Mouse (Mus musculus): ENCODE results near the gene Phldb2.

Phldb2 gene

DNA sequence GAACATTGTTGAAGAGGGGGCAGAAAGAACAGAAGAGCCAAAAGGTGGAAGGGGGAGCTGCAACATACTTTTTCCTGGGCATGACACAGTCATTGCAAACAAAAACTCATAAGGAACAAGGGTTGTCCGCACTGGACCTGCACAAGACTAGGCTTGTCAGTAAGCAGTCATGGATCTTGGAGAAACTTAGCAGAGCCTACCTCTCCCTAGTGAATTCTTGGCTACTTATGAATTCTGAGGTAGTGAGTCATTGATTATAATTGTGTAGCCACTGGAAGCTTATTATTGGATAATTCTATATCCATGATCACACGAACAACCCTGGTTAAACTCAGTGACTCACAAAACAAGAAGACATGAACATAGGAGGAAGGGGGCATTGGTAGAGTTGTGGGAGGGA lies 7.1 kb downstream of the Phldb2 start:
- DNase-seq (ENCODE audit: low spot score) = no peak

DNA sequence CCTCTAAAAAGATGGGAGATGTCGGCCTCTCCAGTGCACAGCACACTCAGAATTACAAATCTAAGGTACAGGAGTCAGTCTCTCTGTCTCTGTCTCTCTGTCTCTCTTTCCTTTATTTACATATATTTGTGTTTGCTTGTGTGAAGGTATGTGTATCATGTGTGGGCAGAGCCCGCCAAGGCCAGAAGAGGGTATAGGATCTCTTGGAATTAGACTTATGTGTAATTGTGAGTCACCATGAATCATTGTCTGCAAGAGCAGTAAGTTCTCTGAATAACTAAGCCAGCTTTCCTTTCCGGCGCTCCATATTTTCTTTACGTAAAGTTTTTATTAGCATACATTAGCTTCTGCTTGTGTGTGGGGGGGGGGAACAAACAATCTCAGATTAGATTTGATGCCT lies 7.7 kb downstream of the Phldb2 start:
- no peak for DNase-seq (ENCODE audit: low spot score)

DNA sequence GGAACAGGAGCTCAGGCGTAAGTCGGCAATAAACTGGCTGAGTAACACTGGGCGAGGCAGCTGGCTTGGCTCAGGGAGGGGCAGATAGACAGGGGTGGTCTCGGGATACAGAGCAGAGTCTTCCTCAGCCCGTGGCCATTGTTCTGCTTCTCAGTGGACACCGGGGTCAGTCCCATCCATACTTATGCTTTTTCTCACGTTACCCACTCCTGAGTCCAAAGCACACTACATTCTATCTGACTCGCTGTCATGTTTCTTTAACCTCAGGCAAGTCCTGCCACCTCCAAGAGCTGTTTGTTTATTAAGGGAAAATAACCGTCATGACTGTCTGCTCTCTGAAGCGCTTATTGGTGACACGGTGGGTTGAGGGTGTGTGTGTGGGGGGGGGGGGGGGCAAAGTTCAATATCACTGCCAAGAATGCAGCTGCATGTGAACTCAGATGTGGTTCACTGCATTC lies 8.2 kb downstream of the Phldb2 start:
- DNase-seq (ENCODE audit: low spot score) = no peak

DNA sequence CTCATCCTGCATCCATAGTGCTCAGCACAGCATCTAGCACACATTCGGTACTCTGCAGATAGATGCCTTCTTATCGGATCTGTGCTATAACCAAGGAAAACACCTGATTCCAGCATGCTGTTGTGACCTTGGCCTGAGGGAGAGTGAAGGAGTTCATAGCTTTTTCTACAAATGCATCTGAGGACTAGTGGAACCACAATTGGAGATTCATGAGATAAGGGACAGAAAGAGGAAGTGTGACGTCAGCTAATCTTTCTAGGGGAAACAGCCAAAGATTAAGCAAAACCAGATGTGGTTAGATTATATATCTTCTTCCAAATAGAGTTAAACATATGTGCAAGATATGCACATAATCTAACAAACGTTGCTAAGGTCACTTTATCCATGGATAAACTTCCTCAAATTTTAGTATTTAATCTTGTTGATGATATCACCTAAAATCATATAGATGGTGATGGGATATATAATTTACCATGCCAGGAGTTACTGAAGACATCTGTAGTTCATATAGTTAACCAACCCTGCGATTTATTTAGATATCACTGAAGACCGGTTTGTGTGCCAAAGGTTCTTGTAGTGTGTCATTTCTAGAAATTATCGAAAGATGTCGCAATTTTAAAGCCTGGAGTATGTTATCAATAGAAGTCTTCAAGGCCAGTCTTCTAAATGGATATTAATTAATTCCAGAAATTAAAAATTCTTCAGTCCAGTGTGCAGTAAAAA lies 11.1 kb downstream of the Phldb2 start:
- DNase-seq (ENCODE audit: low spot score) = peak; percentile 28

DNA sequence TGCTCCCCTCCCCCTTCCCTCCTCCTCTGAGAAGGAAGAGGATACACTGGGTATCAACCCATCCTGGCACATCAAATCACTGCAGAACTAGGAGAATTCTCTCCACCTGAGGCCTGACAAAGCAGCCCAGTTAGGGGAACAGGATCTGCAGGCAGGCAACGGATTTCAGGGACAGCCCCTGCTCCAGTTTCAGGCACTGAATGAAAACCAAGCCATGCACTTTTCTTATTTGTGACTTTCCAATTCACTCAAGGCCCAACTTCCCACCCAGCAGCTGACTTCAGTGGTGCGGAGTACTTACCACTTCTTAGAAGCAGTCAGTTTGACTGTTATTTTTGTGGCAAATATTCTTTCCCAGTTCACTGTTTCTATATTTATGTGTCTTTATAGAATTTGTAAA lies 12.7 kb downstream of the Phldb2 start:
- no peak for DNase-seq (ENCODE audit: low spot score)

DNA sequence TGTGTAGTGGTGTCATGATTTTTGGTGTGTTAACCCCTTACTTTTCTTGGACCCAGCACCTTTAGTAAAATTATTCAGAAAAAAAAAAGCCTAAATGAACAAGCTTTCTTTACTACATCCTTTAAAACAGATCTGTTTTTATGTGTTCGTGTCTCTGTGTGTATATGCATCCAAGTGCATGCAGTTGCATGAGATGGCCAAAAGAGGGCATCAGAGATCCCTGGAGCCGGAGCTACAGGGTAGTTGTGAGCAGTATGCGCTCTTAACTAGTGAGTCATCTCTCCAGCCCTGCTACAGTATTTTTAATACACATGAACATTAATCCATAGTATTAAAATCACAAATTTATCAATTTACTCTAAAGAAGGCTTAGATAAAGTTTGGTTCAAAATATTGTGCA lies 14.0 kb downstream of the Phldb2 start:
- no peak for DNase-seq (ENCODE audit: low spot score)

DNA sequence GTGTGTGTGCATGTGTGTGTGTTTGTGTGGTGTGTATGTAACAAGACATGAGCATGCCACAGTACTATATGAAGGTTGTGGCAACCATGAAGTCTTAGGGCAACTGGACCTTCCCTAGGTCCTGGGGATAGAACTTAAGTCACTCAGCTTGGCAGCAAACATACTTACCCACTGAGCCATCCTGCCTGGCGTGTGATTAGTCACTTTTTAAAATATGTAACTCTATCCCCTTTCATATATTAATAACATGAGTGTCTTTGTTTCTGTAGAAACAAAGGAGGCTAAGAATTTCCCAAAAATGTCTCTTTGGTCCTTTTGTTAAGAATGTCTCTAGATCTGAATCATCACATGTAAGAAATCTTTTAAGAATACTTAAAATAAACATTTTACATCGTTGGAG lies 16.0 kb downstream of the Phldb2 start:
- DNase-seq (ENCODE audit: low spot score) = no peak

DNA sequence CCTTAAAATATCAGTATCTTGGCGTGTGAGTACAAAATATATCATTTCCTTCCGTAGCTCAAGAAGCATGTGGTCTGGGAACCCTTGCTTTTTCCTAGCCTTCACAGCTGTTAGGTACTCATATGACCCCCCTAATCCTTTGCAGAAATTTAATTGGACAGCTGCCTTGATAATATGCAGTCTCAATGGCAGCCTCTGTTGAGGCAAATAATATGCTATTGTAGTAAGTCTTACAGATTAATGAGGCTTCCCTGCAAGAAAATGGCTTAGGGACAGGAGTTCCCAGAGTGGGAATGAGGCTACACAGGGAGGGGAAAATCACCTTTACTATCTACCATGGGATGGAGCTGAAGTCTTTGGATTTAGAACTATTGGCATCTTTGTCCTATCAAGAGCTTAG lies 16.9 kb downstream of the Phldb2 start:
- DNase-seq (ENCODE audit: low spot score) = no peak

DNA sequence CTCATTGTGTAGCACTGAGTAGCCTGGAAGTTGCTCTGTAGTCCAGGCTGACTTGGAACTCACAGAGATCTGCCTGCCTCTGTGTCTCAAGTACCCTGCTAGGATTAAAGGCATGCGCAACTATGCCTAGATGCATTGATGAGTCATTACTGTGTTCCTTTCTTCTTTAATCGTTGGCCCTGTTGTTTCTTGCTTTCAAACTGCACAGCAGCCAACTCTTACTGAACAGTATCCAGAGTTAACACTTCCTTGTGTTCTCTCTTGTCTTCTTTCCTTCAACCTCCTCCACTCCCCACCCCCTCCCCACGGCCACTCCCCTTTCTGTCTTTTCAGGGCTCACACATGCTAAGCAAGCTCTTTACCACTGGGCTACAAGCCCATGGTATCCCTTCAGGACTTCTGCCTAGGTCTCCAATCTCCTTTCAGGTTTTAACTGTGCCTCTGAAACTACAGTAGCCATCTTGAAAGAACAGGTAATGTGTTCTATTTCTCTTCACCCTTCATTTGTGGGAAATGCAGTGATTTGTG lies 17.4 kb downstream of the Phldb2 start:
- no peak for DNase-seq (ENCODE audit: low spot score)

DNA sequence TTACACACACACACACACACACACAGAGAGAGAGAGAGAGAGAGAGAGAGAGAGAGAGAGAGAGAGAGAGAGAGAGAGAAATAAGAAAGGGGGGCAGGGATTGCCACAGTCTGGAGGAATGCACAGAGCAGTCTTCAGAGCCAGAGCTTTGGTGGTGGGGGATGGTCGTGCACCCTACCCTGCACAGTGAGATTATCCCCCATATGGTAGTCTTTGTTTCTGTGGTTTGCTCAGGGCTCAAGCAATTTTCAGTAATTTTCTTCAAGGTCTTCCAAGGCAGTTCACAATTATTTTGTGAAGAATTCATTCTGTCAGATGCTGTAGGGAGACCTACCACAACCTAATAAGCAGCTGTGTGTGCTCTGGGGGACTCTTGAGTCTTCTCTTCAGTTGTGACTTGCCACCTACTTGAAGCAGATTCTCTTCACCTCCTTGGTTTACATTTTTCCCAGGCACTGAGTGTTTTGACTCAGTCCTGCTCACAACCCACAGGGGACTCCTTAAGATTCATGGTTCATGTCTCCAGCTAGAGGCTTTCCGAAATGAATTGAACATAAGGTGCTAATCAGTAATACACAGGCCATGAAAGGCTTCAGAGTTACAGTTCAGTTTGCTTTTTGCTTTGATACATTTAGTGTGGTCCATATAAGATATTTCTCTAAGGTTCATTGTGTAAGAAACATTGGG lies 18.5 kb downstream of the Phldb2 start:
- no peak for DNase-seq (ENCODE audit: low spot score)

DNA sequence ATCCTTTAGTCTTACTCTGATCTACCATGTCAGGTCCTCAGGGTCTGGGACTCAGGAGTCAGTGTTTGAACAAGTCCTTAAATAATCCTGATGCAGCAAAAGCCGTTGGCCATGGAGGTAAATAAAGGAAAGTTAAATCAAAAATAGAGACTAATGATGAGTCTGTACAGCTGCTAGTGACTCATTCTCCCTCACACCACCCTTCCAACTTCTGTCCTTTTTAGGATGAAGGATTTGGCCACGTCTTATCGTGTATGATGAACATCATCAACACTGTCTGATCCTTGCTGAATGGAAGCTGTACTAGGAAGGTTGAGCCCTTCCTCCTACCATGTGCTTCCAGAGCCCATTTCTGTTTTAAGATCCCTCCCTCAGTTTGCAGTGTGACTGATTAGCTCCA lies 23.1 kb downstream of the Phldb2 start:
- no peak for DNase-seq (ENCODE audit: low spot score)

DNA sequence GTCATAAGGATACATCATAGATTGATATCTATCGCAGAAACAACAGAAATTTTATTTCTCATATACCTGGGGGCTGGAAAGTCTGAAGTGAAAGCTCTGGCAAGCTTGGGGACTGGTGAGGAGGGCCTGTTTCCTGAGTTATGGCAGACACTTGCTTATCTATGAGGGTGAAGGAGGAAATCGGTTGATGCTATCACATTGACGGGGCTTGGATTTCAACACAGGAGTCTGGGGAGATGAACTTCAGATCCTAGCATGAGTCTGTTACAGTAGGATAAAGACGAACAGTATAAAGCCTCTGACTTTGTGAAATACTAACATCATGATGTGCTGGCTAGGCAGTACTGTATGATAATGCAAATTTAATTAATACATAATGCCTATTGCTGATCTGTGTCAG lies 25.3 kb downstream of the Phldb2 start:
- no peak for DNase-seq (ENCODE audit: low spot score)

DNA sequence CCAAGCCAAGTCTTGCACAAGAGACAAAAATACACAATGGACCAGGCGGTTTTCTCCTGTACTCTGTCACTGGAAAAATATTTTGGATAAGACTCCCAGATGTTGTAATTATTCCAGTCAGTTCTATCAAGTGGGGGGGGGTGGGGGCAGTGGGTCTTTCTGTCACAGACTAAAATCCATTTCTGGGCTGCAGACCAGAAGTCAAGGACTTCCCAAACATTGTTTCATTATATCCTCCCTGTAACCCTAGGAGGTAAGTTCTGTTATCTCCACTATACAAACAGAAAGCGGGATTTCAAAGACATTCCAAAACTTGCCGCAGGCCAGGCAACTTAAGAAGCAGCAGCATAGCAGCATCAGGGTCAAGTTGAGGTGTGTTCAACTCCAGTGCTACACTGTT lies 25.8 kb downstream of the Phldb2 start:
- no peak for DNase-seq (ENCODE audit: low spot score)

DNA sequence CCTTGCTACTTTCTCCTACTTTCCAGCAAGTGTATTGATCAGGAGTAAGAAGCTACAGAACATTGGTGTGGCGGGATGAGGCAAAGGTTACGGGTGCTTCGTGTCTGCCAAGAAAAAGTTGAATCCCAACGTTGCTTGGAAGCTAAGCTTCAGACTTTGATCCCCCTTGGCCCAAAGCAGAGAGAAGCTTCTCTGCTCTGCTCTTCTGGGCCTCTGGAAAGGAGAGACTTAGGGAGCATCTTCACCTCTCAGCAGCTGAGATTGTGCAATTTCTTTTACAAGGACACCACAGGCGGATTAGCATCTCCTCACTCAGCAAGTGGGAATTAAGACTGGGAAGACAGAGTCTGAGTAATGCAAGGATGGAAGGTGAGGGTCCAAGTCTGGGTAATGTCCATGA lies 26.5 kb downstream of the Phldb2 start:
- DNase-seq (ENCODE audit: low spot score) = no peak

DNA sequence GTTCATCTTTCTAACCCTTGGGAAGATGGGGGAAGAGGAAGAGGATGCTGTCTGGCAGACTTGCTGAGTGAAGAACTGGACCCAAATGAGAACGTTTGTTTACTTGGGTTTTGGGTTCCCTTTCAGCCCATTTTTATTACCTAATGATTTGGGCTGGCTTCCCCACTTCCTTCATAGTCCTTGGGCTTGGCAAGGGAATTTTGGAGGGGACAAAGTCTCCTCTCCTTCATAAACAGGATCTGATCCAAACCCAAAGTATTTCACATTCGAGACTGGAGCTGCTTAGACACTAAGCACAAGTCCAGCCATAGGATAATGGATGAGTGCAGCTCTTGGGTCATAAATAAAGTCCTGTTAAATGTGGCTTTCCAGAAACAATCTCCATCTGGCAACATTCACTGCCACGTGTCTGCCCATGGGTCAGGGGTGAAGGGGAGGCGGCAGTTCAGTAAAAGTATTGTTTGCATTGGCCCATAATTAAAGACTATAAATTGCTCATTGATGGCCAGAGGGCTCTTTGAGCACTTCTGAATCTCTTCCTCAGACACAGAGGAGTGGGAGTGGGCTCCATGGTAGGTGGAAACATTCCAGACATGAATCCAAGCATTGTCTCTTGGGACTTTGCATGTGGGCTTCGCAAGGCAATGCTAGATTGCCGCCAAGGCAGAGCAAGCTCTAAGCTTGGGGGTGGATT lies 29.5 kb downstream of the Phldb2 start:
- DNase-seq (ENCODE audit: low spot score) = no peak

DNA sequence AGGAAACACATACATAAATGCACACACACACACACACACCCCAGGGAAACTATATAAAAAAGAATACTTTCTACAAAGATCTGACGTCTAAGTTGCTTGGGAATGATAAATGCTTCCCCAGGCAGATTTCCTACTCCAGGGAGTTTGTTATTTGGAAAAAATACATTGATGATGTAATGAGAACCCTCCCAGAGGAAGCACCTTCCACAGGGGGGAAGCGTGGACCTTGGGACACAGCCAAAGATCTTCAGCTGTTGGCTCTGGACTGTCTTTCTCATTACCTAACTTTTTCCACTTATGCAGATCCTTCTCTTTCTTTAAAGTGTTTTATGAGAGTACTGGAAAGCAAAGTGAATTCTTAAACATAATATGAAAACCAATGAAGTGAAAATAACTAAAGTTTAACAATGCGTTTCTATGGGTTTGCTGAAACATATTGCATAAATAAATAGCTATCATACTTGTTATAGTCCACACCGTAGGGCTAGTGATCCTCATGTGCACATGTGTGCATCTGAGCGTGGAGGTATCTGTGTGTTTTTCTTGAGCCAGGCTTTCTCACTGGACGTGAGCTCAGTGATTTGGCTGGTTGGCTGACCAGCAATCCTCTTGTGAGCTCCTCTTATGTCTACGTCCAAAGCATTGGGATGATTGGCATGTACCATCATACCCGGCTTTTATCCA lies 30.7 kb downstream of the Phldb2 start:
- no peak for DNase-seq (ENCODE audit: low spot score)

DNA sequence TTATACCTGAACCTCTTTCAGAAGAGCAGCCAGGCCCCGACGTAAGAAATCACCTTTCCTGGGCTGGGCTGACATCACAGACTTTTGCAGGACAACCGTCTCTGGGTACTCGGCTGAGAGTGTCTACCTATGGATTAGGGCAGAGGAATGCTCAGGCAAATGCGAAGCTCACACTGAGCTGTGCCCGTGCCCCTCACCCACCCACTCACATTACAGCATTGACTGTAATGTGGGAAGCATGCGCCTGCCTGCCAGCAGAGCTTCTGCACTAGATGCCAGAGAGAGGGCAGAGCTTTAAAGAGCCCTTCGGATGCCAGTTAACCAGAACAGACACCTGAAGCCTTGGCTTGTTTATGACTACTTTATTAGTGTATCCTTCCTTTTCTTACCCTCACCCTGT lies 33.8 kb downstream of the Phldb2 start:
- no peak for DNase-seq (ENCODE audit: low spot score)

DNA sequence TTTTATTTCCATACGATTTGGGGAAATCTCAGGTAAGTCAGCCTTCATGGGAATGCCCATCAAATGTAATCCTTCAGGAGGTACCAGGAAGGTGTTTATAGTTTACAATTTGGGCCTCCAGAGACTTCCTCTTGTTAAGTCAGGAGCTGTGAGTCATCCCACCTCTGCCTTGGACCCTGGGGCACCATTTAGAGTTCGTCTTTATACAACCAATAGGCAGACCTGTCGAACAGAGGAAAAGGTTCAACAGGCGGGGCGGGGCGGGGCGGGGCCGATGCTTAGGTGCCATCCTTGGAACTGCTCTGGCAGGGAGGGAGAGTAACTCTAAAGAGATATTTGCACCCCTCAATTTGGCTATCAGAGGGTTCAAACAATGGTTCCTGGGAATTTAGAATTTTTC lies 49.8 kb downstream of the Phldb2 start:
- DNase-seq (ENCODE audit: low spot score) = no peak

DNA sequence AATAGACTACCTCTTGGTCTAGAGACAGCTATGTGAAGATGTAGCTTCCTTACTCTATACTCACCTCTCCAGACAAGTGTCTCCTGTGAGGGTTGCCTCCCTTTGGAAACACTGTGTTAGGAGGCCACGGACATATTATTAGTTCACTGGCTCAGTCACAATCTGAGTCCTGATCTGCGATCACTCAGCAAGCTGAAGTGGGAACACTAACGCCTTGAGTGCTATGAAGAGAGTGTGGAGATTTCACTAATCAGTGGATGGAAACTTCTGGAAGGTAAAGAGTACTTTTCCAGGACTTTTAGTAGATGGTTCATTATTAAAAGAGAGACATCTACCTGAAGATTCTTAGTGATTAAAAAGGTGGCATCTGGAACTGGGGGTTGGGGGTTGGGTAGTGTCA lies 54.9 kb downstream of the Phldb2 start:
- DNase-seq (ENCODE audit: low spot score) = no peak

DNA sequence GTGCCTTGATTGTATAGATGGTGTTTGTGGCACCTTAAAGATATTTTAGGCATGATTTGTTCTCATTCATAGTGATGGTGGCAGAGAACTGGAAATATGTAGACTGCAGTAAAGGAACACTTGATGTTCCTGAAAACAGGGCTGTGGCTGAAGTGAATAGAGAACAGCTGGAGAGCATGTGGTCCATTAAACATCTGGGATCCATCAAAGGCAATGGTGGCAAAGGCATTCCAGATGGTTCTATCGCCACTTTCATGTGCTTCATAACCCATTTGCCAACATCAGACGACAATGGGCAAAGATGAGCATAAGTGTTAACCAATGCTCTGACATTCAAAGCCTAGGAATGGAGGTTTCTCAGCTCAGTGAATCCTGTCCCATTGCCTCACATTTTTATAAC lies 56.8 kb downstream of the Phldb2 start:
- no peak for DNase-seq (ENCODE audit: low spot score)

DNA sequence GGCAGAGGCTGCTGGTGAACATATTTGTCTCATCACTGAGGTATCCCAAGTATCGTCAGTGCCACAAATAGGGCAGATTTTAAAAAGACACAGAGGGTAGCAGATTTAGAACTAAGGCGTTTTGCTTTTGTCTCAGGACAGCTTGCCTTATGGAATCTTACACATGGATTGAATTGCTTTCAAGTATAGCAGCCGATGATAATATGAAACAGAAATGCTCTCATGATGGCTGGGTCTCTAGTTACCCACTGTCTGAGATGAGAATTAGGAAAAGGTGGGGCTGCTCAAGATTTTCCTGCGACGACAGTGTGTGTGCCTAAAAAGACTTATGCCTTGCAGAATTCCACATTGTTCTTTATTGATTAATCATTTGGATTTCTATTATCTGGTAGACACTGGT lies 58.4 kb downstream of the Phldb2 start:
- DNase-seq (ENCODE audit: low spot score) = no peak

DNA sequence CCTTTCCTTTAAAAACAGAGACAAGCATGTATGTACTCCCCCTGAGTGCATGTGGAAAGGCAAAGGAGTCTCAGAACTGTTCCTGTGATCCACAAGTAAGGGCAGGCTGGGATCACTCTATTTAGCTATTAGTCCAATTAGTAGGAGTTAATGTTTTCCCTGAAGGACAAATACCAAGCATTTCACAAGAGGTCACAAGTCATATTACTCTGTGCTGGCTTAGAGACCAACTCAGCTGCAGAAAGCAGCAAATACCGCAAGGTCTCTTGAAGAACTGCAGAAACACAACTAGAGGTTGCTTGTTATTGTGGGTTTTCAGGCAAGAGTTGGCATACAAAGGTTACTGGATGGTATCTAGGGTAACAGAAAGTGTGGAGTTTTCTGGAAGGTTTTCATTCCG lies 59.6 kb downstream of the Phldb2 start:
- DNase-seq (ENCODE audit: low spot score) = no peak

DNA sequence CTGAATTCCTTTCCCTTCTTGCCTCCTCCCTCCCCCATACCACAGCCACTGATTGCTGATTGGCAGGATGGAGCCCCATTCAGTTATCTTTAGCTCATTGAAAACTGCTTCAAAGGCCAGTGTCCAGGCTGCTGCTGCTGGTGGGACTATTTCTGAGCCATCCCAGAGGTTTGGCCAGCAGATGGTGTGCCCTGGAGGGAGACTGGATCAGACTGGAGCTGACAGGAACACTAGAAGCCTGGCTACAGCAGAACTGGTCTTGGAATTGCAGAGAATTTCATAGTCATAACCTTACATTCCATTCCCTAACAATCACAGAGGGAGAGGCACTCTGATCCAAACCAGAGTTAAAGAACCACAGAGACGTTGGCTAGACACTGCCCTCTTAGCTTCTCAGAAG lies 60.5 kb downstream of the Phldb2 start:
- no peak for DNase-seq (ENCODE audit: low spot score)
